Mouse (Mus musculus): ENCODE results near the gene Erlin1.

The Erlin1 gene

DNA sequence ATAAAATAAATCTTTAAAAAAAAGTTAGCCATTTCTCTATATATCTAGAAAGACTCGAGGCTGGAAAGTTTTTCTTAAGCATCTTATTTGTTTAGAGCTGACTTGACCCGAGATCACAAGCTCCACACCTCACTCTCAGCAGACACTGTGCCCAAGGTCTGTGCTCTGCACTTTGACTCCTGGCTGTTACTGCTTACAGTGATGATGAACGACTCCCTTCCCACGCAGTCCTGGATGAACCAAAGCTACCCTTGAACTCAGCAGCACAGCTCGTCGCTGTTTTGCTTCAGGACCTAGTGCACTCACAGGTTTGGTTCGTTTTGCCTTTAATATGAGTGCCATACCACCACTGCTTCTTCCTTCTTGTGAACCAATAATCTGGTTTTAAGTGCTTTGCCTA, 5.8 kb downstream of the Erlin1 start:
- DNase-seq (ENCODE audit: extremely low spot score, low spot score), result no peak

DNA sequence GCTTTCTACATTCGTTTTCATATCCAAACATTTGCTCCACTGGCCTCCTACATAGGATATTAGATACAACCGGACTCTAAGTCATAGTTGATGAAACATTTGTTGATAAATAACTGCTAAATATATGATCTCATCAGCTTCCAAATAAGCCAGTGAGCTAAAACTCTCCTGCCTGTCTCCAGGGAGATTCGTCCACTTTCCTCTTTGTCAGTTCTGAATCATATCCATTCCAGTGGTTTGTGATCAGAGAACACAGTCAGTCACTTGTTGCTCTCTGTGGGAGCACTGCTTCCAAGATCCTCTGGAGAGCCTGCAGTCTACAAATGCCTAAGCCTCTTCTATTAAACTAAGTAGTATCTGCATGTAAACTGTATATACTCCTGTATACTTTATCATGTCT, 9.4 kb downstream of the Erlin1 start:
- DNase-seq (ENCODE audit: extremely low spot score, low spot score), result no peak

DNA sequence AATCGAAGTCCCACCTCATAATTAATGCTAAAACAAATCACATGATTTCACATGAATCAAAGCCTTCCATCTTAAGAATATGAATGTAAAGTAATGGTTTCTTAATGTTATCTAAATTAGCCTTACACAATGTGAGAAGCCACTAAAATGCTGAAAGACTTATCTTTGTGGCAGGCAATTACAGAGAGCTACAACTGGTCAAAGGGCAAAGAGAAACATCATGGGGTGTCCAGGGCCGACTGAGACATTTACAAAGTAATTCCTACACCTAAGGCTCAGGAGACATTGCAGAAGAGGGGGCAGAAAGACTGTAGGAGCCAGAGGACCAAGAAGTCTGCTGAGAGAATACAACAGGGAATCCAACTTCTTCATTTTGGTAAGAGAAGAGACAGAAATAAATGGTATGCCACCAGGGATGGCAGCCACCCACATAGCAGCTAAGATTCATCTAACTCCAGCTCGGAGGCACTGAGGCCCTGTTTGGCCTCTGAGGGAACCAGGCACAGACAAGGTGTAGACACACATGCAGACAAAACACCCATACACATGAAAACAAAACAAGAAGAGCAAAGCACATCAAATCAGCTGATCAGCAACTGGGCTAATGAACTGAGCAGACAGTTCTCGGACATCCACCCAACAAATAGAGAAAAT, 14.3 kb downstream of the Erlin1 start:
- no peak for DNase-seq (ENCODE audit: extremely low spot score, low spot score)

DNA sequence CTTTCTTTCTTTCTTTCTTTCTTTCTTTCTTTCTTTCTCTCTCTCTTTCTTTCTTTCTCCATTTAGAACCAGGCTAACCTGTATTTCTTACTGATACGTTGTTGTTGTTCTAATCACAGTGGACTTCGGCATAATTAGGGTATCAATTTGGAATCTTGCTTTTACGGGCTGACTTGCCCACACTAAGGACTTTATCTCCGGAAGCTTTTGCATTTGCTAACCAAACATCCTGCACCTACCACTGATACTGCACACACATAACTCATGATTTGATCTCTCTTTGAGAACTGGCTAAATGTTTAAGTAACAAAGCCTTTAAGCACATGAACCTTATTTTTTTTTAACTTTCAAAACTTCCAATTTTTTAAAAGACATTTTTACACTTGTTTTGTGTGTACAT, 19.2 kb downstream of the Erlin1 start:
- DNase-seq (ENCODE audit: extremely low spot score, low spot score), result no peak

DNA sequence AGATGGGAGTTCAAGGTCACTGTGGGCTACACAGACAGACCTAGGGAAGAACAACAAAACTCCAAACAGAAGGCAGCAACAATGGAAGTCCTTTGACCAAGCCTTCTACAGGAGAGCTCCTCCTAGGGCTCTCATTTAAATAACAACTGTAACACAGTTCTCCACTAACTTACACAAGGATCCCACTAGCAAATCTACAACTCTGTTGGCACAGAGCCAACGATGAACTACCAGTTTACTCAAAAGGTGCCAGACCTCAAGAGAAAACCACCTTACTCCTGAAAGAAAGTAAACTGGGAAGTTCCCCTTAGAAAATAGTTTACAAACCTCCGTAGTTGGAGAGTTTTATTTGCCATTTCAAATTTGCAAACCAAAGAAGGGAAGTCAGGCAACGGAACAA, 20.3 kb downstream of the Erlin1 start:
- DNase-seq (ENCODE audit: extremely low spot score, low spot score), result no peak

DNA sequence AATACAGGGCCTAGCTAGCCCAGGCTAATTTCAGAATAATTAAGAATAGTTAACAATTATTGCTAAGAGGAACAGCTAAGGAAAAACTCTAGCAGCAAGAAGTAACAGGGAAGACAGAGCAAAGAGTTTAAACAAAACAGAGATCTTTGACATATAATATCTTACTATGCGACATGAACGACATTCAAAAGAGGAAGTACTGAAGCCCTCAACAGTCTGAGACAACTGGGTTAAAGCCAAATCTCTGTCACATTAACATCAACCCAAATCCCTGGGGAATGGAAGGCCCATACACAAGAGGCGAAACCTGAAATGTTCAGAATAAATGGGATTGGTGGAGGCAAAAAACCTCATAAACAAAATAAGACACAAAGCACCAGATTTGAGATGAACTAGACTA, 23.7 kb downstream of the Erlin1 start:
- no peak for DNase-seq (ENCODE audit: extremely low spot score, low spot score)

DNA sequence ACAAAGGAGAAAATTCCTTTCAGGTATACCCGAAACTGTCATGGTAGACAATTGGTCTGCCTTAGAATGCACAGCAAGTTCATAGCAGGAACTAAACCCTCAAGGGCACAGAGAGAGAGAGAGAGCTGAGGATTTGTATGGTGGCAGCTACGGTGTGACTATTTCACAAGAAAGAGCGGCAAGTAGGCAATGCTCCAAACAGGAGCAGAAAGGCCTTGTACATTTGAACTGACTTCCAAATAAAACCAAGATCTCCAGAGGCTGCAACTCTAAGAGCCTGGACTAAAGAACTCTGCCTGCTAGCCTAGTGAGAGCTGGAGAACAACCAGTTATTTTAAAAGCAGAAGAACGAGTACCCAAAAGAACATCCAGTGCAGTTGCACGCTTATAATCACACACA, 27.5 kb downstream of the Erlin1 start:
- no peak for DNase-seq (ENCODE audit: extremely low spot score, low spot score)

DNA sequence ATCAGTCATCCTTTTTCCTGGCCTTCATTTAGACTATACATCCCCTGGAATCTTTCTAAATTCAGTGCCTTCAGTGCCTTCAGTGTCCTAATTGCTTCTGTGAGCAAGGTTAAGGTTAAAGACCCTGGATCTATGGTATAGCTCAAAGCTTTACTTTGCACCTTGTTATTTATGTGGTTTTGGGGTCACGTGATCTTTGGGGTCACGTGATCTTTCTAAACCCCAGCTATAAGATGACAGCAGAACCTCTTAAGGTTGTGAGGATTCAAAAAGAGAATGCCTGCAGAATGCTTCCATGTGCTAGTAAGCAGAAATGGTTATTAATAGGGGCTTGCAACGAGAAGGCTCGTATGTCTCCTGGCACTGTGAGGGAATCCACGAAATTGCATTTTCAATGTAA, 36.2 kb downstream of the Erlin1 start:
- no peak for DNase-seq (ENCODE audit: extremely low spot score, low spot score)

DNA sequence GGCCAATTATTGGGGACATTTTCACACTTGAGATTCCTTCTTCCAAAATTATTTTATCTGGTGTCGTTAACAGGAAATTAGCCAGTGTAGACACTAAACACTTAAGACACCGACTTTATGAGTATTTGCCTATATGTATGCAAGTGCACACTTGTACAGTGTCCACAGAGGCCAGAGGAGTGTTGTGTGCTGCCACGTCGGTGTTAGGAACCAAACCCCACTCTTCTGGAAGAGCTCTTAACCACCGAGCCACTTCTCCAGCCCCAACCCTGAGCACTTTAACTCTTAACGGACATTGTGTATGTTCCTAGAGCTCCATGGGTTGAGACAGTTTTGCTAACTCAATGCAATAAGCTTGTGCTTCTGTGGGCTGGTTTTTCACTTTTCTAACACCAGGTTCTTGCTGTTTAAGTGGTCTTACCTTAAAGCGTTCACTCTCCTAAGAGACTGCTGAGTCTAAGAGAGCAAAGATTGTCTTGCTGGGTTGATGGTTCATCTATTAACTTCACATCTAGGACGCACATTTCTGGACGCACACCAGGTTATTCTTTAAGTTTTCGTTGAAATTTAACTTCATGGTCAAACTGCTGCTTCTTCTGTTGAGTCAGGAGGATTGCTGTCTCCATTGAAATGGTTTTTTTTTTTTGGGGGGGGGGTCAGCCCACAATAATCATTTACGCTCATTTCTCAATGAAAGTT, 37.4 kb downstream of the Erlin1 start:
- no peak for DNase-seq (ENCODE audit: extremely low spot score, low spot score)

DNA sequence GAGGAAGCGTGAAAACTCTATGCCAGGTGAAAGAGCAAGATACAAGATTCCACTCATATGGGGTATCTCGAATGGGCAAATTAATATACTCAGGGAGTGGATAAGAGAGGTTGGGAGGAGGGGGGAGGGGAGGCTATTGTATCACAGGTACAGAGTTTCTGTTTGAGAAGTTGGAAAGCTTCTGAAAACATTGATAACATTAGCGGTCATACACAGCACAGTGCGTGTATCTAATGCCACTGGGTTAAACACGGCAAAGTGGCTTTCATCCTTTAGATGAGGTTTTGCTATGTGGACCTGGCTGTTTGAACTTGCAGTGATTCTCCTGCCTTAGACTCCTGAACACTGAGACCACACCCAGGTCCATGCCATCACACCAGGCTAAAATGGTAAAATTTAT, 39.6 kb downstream of the Erlin1 start:
- DNase-seq (ENCODE audit: extremely low spot score, low spot score), result no peak

DNA sequence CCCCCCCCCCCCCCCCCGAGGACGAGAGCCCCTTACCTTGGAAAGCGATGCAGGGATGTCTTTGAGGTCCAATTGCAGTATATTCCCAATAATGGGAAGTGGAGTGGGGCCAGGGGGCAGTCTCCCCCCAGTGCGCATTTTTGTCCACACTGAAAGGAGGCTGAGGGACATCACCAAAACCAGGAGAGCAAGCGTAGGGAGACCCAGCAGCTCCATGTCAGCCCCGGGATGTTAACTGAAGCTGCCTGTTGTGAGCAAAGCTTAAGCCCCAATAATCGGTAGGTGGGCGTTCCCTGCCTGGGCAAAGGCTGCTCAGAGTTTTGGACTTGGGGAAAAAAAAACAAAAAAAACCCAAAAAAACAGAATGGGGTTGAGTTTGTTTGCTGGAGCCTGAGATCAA, 40.6 kb downstream of the Erlin1 start, which contains the start of gene Cyp2c23:
Gene Cyp2c23, minus strand, starts transcription at position 237 of the 400 bp plus-strand sequence.
- DNase-seq (ENCODE audit: extremely low spot score, low spot score), result no peak

DNA sequence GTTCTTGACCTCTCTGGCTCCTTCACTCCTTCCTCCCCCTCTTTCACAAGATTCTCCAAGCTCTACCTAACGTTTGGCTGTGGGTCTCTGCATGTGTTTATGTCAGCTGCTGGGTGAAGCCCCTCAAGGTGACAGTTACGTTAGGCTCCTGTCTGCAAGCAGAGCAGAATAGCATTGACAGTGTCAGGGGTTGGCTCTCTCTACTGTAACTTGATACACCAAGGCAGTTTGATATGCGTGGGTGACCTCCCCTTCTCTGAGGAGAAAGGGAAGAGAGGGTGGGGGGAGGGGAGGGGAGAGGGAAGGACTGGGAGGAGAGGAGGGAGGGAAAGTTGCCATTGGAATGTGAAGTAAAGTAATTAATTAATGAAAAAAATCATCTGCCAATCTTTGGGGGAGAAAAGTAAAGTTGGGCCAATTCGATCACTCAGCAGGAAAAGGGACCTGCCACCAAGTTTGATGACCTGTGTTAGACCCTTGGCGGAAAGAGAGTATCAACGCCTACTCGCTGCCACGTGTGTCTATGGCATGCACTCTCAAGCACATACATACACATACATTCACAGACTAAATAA, 42.5 kb downstream of the Erlin1 start:
- no peak for DNase-seq (ENCODE audit: extremely low spot score, low spot score)

DNA sequence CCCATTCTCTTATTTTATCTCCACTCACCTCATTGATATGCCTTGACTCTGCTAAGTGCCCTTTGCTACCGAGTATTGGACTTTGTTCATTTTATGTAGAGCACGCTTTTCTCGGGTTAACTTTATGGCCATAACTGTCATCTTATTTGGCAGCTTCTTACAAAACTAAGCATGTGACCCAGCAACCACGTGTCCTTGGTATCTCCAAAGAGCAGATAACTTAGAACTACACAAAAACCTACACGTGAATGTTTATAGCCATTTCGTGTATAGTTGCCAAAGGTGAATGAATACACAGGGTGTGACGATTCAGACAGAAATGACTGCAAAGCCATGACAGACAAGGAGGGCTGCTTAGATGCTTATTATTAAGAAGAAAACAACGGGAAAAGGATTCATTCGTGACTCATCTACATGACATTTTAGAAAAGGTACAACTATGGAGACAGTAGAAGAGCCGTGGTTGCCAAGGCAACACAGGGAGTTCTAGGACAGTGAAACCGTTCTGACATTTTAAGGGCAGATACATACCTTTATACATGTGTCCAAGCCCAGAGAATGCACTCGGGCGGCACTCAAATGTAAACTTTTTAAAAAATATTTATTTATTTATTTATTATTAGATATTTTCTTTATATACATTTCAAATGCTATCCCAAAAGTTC, 44.5 kb downstream of the Erlin1 start:
- DNase-seq (ENCODE audit: extremely low spot score, low spot score), result no peak

DNA sequence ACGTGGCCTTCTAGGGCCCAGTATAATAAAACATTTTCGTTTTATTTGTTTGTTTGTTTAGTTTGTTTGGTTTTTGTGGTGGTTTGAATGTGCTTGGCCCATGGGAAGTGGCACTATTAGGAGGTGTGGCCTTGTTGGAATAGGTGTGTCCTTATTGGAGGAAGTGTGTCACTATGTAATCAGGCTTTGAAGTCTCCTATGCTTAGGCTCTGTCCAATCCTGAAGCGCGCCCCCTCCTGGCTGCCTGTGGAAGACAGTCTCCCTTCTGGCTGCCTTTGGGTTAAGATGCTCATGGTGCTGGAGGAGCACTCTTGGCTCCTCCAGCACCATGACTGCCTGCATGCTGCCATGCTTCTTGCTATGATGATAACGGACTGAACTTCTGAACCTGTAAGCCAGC, 46.5 kb downstream of the Erlin1 start:
- DNase-seq (ENCODE audit: extremely low spot score, low spot score), result no peak

DNA sequence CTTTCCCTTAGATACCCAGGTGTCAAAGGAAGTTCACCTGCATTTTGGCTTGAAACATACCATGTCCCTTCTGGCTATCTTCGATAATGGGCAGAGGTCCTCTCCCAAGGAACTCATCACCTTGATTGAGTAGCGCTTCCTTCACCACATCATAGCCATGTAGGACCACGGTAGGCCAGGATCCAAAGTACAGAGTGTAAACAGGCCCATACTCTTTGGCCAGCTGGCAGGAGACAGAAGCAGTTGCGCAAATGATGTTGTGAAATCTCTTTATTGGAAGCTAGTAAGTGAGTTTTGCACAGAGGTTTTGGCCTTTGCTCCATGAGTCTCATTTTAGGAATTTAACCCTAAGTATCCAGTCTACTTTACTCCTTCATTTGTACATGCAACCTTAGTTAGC, 48.1 kb downstream of the Erlin1 start:
- no peak for DNase-seq (ENCODE audit: extremely low spot score, low spot score)

DNA sequence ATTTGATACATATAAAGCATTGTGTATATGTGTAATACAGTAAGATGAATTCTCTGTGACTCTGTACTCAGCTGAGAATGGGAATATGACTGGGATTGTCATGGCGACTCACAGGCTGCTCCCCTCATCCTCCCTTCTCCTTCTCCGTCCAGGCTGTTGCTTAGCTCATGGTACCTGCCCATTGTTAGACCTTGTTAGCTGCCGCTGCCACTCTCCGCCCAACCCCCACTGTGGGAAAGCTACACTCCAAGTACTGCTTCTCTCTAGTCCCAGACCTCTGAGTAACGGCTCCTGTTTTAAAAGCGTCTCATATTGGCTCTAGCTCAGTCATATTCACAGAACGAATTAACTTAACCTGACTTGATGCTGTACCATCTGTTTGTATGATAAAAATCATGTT, 49.8 kb downstream of the Erlin1 start:
- no peak for DNase-seq (ENCODE audit: extremely low spot score, low spot score)

DNA sequence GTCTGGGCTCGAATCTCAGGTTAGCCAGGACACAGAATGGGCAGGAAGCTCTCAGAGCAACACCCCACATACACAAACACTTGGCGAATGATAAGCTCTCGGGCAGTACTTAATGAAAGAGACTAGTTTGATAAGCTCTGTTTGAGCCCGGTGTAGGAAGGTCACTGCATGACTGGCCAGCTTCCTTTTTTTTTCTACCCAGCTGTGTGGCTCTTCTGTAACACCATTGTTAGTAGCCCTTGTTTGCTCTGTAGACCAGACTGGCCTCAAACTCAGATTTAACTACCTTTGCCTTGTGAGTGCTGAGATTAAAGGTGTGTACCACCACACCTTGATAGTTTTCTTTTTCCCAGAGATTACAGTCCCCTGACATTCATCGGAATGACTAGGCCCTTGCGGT, 55.7 kb downstream of the Erlin1 start:
- no peak for DNase-seq (ENCODE audit: extremely low spot score, low spot score)

DNA sequence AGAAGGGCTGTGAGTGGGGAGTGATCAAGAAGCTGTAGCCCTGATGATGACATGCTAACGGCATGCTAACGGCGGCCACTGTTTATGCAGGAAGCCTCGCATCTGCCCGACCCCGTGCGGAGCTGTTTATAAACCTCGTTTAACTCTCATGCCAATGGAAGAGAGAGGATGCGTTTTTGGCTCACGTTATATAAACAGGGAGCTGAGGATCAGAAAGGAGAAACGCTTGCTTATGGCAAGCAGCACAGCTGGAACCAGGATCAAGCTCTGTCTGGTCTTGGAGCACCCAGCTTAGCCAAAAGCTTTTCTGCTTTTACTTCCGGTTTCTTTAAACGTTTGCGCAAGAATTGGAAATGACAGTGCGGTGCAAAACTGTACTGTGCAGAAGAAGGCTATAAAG, 60.8 kb downstream of the Erlin1 start:
- no peak for DNase-seq (ENCODE audit: extremely low spot score, low spot score)

DNA sequence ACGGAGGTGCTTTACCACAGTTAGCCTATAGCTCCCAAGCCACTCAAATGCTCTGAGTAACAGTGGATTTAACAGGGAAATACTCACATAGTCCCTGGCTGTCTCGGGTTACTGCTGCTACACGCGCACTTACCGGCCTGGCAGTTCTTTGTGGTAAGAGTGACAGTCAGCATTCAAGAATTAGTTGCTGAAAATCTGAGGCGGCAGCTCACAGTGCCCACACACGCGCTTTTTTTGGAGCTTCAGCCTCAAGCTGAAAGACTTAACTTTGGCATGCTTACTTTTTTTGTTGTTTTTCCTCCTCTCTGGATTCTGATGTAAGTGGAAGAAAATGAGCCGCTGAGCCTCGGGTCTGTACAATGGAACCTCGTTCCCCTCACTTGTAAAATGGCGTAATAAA, 62.4 kb downstream of the Erlin1 start:
- no peak for DNase-seq (ENCODE audit: extremely low spot score, low spot score)

DNA sequence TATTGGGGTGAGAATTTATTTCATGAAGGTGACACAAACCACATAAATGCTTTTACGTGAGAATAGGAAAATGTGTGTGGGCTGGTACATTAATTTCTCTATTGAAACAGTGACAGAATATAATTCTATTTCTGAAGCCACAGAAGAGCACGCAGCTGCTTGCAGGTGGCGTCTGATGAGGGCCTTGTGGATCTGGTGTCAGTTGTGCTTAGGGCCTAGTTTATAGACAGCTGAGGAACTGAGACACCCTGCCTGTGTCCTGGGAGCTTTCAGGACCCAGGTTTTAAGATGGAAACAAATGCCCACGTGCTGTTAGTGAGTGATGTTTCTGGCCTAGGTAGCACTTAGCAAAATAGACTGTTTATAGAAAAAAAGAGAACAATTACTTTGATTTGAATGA, 64.6 kb downstream of the Erlin1 start:
- no peak for DNase-seq (ENCODE audit: extremely low spot score, low spot score)

DNA sequence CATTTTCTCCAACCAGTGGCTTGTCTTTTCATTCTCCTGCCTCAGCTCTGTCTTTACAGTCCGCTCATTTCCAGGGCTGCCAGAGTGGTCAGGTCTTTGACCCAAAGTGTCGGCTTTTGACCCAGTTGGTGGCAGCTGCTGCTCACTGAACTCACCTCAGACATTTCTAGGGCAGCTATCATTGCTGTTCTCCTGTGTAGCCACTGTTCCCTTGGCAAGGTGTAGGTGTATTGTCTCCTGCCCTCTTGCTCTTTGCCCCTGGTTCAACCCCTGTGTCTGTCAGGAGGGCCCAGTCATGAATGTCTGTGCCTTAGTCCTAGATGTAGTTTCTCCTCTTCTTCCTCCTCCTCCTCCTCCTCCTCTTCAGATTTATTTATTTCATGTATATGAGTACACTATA, 65.3 kb downstream of the Erlin1 start:
- DNase-seq (ENCODE audit: extremely low spot score, low spot score), result no peak

DNA sequence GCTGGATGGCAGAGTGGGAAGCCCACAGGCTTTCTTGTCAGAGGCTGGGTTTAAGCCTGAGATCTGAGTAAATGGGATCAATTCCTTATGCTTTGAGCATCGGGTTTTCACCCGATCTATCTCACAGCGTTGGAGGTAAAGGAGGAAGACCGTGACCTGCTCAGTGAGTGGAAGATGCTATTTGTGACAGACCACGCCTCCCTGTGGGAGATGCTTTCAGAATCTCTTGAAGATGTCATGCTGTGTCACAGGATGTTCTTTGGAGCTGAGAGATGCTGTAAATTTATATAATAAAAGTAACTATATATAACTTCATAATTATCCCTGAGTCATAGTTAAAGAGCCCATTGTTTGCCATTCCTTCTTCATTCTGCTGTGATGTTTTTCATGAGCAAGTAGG, 68.9 kb downstream of the Erlin1 start:
- no peak for DNase-seq (ENCODE audit: extremely low spot score, low spot score)

DNA sequence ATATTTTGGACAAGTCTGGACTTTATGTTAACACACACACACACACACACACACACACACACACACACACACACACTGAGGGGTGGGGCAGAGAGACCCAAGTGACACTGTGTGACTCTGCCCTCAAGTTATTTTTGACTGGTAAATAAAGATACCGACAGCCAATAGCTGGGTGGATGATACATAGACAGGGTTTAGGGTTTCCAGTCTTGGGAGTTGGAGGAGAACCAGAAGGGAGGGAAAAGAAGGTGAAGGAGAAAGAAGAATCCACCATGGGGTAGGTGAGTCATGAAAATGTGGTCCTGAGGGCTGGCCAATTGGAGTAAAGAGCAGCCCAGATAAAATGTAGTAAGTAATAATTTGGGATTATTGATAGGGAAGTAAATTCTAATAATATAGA, 69.5 kb downstream of the Erlin1 start:
- DNase-seq (ENCODE audit: extremely low spot score, low spot score), result no peak

All from neural tube, embryonic 10.5 days (tissue).